Mouse (Mus musculus) forebrain, postnatal 0 days (tissue): Measurements from ENCODE around the gene Cfp. TPM values are rescaled to one million over a fixed set of nuclear protein-coding genes. Genes with fewer than 3 reads are reported as not detected.

Source experiments
- ATAC-seq: fragments of 200-750 bp; cut with Nextera tagmentation; 2 replicates; pipeline ENCODE4 v1.8.0; 2017; ENCODE audit warnings: mild to moderate bottlenecking, moderate library complexity
- DNase-seq: peaks from one replicate; pipeline ENCODE4 v3.0.0-alpha.2; 2015
- H3K27ac ChIP-seq: fragments of 300-500 bp; sonication (generic); 2 replicates; pipeline ENCODE4 v1.5.1; 2014; ENCODE audit warnings: low read depth, mild to moderate bottlenecking, antibody characterized with exemption, low read length, moderate library complexity, mixed read lengths
- H3K27me3 ChIP-seq: fragments of 300-500 bp; sonication (generic); 2 replicates; pipeline ENCODE4 v1.6.1; 2014; ENCODE audit warnings: mild to moderate bottlenecking, low read length, mixed read lengths; ENCODE audit not compliant: insufficient read depth
- H3K36me3 ChIP-seq: fragments of 300-500 bp; sonication (generic); 2 replicates; pipeline ENCODE4 v1.6.1; 2014; ENCODE audit warnings: mild to moderate bottlenecking, moderate library complexity; ENCODE audit not compliant: insufficient read depth
- H3K4me1 ChIP-seq: fragments of 300-500 bp; sonication (generic); 2 replicates; pipeline ENCODE4 v1.6.1; 2014; ENCODE audit warnings: antibody characterized with exemption; ENCODE audit not compliant: insufficient read depth
- H3K4me2 ChIP-seq: fragments of 300-500 bp; sonication (generic); 2 replicates; pipeline ENCODE4 v1.6.1; 2014; ENCODE audit warnings: low read depth, mild to moderate bottlenecking, moderate library complexity
- H3K4me3 ChIP-seq: fragments of 300-500 bp; sonication (generic); 2 replicates; pipeline ENCODE4 v1.5.1; 2014; ENCODE audit warnings: low read depth, low read length, mixed read lengths
- H3K9ac ChIP-seq: fragments of 300-500 bp; sonication (generic); 2 replicates; pipeline ENCODE4 v1.6.1; 2014; ENCODE audit warnings: mild to moderate bottlenecking
- H3K9me3 ChIP-seq: fragments of 300-500 bp; sonication (generic); 2 replicates; pipeline ENCODE4 v1.6.1; 2016; ENCODE audit warnings: low read length
- CTCF ChIP-seq: sonication (generic); IDR thresholded peaks from 2 replicates; pipeline ENCODE4 v1.5.1; 2016; ENCODE audit warnings: antibody characterized with exemption, control low read depth, low read depth
- WGBS: fragments of 180-500 bp; shearing (Covaris S2); extraction: QIAGEN DNeasy Blood & Tissue Kit; methylation state at CpG from one replicate; pipeline ENCODE4 v1.1.7; 2014; 5-methylcytosine and 5-hydroxymethylcytosine counted together
- polyA plus RNA-seq: library from polyadenylated mRNA; unstranded; fragments of >200 nt; fragmentation: Nextera tagmentation; extraction: Ambion mirVana; gene quantifications from 2 replicates; pipeline ENCODE4 v1.2.1, GENCODE M21; 2015
- total RNA-seq: library from RNA; depleted of rRNA; stranded (reverse); fragments of >200 nt; gene quantifications from 2 replicates; pipeline ENCODE4 v1.2.3, GENCODE M21; 2014; rRNA removed

The Cfp gene
- total and polyA plus RNA-seq, 2 experiments from 2014 or later: 2.9 to 5.5 TPM

GRCm38 (mm10) chrX:20913726-20914125 is 17.6 kb downstream of the Cfp start:
- H3K4me1 ChIP-seq: no peaks in the 10 kb centered on the region
- no peaks in the 10 kb centered on the region for H3K36me3 ChIP-seq
- H3K9ac ChIP-seq: no peak overlapping the region
- no peaks in the 10 kb centered on the region for H3K27me3 ChIP-seq
- no peak for DNase-seq
- no peak overlapping the region for H3K4me2 ChIP-seq
- H3K9me3 ChIP-seq: no peaks in the 10 kb centered on the region
- no peak for ATAC-seq
- H3K4me3 ChIP-seq: no peak overlapping the region
- no peak for TF ChIP-seq CTCF
- H3K27ac ChIP-seq: no peak overlapping the region
- WGBS: 82% methylated on average over 6 of the region's 6 CpGs

GRCm38 (mm10) chrX:20910074-20910473 is 21.3 kb downstream of the Cfp start:
- WGBS: 42% methylated on average over 3 of the region's 3 CpGs
- H3K36me3 ChIP-seq: 0 out of 2 replicates have a peak, but pooled peaks cover 5% of the 10 kb centered on the region
- no peaks in the 10 kb centered on the region for H3K27me3 ChIP-seq
- H3K9me3 ChIP-seq: no peaks in the 10 kb centered on the region
- no peak overlapping the region for H3K9ac ChIP-seq
- H3K4me3 ChIP-seq: no peak overlapping the region
- no peaks in the 10 kb centered on the region for H3K4me1 ChIP-seq
- ATAC-seq (no peak), DNase-seq (no peak)
- no peak overlapping the region for H3K27ac ChIP-seq
- no peak overlapping the region for H3K4me2 ChIP-seq
- no peak for TF ChIP-seq CTCF

Other genes with a start within 250 kb of the Cfp start
- 160 and 194 TPM in 2 replicates for gene Cdk16, start 243.6 kb downstream of the Cfp start, total RNA-seq
- gene Cdk16, start 243.6 kb downstream of the Cfp start, polyA plus RNA-seq: 149 and 160 TPM in 2 replicates
- 73.7 and 101 TPM in 2 replicates for gene Usp11, start 227.6 kb downstream of the Cfp start, total RNA-seq
- 47.6 and 63.8 TPM in 2 replicates for gene Usp11, start 227.6 kb downstream of the Cfp start, polyA plus RNA-seq
- 243 and 245 TPM in 2 replicates for gene Araf, start 133.7 kb downstream of the Cfp start, total RNA-seq
- 264 and 307 TPM in 2 replicates for gene Araf, start 133.7 kb downstream of the Cfp start, polyA plus RNA-seq
- 3.0 and 3.6 TPM in 2 replicates for gene Timp1, start 61.4 kb downstream of the Cfp start, total RNA-seq
- gene Timp1, start 61.4 kb downstream of the Cfp start, polyA plus RNA-seq: 2.6 and 4.7 TPM in 2 replicates
- 31.9 and 37.2 TPM in 2 replicates for gene Syn1, start 10.6 kb downstream of the Cfp start, total RNA-seq
- 85.5 and 95.3 TPM in 2 replicates for gene Syn1, start 10.6 kb downstream of the Cfp start, polyA plus RNA-seq
- 40.1 and 45.9 TPM in 2 replicates for gene Elk1, start 19.1 kb upstream of the Cfp start, total RNA-seq
- 25.9 and 27.1 TPM in 2 replicates for gene Elk1, start 19.1 kb upstream of the Cfp start, polyA plus RNA-seq
- 10.0 and 17.2 TPM in 2 replicates for gene Uxt, start 30.5 kb upstream of the Cfp start, total RNA-seq
- gene Uxt, start 30.5 kb upstream of the Cfp start, polyA plus RNA-seq: 30.2 and 36.7 TPM in 2 replicates
- gene Zfp182, start 130.8 kb upstream of the Cfp start, total RNA-seq: 13.1 and 13.6 TPM in 2 replicates
- 4.3 and 5.0 TPM in 2 replicates for gene Zfp182, start 130.8 kb upstream of the Cfp start, polyA plus RNA-seq
- gene Spaca5, start 136.9 kb upstream of the Cfp start, total RNA-seq: not detected in 2 replicates
- not detected in 2 replicates for gene Spaca5, start 136.9 kb upstream of the Cfp start, polyA plus RNA-seq
- 4.2 and 9.9 TPM in 2 replicates for gene Zfp300, start 158.0 kb upstream of the Cfp start, total RNA-seq
- gene Zfp300, start 158.0 kb upstream of the Cfp start, polyA plus RNA-seq: 1.5 and 2.8 TPM in 2 replicates
- gene Ssxa1, start 184.3 kb upstream of the Cfp start, total RNA-seq: not detected in 2 replicates
- not detected in 2 replicates for gene Ssxa1, start 184.3 kb upstream of the Cfp start, polyA plus RNA-seq
- not detected in 2 replicates for gene Gm21876, start 244.1 kb upstream of the Cfp start, total RNA-seq
- gene Gm21876, start 244.1 kb upstream of the Cfp start, polyA plus RNA-seq: not detected in 2 replicates